Mouse (Mus musculus) kidney, postnatal 10 days (tissue): ENCODE measurements at regions not wholly inside any gene's neighbourhood (a gene's known extent, or its start where the extent isn't known, plus 50 kb on each side); places are given as distances from the start of the nearest gene placed in this dataset.

Experiments used
- DNase-seq: peaks from one replicate; pipeline ENCODE4 v3.0.0; 2021; ENCODE audit warnings: mixed read lengths

DNA sequence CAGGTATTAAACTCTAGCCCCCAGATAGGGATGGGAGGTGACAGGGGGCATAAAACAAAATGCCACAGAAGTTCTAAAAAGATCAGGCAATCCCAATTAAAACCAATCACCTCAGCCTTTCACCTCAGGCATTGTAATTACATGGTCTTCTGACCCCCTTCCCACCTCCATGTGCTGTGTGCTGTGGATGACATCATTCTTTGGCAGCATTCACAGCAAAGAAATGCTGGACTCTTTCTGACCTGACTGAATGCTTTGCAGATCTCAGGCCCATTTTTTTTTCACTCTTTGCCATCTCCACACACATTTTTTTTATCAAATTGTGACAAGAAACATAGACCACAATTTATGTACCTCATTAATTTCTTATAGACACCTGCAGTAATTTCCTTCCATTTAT, 659.1 kb downstream of the Inhba start:
- no peak for DNase-seq

DNA sequence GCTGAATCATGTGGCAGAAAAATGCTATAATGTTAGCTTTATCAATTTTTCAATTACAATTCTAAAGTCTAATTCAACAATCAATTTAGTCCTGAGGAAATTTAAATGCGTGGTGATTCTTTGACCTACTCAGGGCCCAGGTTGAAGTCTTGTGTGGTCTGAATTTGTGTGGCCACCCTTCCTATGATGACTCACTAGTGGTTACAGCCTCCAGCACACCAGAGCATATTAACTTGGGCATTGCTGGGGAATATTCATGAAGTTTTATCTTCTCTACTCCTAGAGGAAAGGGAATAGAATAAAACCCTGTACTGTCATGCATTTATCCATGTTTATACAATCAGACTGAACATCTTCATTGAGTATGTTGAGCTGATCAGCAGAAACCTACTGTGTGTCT, 665.2 kb downstream of the Inhba start:
- no peak for DNase-seq

DNA sequence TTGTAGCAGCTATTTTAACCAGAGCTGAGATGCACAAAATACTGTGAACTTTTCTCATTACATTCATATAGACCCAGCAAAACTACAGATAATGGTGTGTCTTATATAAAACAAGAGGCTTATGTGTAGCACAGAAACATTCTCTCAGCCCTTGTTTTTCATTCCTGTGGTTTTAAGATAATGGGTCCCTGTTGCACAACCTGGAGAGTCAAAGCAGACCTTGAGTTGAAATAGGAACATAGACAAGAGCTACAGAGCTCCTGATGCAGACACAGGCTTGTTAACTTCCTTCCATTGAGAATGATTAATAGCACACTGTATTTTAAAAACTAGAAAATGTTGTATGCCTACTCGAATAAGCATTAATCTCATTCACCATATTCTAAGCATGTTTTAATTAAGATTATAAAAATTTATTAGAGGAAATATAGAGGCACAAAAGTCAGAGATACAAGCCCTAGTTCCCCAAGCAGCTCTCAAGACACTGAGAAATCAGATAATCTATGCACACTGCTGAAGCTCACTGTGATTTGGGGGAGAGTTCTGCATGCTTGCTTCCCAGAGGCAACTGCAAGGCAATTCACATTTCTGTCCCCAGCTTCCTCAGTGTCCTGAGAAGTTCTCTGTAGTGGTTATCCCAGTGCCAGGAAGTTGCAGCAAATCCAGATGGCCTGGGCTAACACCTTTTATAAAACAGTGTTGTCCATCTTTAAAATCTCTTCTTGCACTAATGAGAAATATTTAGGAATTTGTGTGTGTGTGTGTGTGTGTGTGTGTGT, 666.8 kb downstream of the Inhba start:
- DNase-seq, result no peak

DNA sequence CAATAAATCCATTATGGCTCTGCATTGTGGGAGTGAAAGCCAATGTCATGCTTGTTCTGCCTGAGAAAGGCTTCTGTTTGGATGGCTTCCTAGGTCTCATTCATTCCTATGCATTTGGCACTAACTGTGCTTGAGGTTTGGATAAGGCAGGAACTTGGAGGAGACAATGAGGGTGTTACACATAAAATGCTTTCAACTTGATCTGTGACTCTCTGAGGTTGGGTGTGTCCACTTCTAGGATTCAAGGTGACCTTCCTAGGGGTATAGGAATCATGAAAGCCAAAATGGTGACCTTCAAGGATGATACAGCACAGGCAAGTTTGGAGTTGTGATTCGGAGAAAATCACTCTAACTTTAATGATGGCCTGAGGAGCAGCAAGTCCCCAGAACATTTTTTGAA, 682.5 kb downstream of the Inhba start:
- no peak for DNase-seq

DNA sequence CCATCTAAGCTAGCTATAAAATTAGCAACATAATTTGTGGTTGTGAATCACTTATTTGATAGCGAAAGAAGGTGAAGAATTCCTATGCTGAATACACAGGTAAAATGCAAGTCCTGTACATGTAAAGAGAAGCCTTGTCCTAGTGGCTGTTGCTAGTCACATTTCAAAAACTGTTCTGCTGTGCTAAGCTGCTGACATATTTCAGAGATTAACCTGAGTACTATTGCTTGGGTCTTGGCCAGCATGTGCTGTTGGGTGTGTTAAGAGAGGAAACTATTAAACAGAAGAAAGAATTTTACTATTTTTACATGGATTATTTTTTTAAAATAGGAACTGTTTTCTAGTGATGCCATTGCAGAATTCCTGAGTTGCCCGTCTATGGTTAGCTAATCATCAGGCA, 689.3 kb downstream of the Inhba start:
- DNase-seq, result no peak

DNA sequence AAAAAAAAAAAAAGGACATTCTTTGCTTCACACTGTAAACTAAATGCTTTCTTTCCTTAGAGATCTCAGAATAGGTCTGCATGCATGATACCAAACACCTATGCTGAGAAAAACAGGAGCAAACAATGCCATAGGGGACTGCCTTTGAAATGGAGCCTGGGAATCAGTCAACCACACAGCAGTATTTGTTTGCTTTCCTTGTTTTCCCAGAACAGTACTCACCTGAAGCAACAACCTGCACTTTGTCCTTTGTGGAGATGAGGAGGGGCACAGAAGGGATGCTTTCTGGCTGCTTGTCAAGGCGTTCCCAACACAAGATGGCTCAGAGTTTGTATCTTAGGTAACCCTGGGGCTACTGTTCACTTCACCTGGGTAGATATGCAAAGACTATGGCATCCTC, 690.5 kb downstream of the Inhba start:
- no peak for DNase-seq

DNA sequence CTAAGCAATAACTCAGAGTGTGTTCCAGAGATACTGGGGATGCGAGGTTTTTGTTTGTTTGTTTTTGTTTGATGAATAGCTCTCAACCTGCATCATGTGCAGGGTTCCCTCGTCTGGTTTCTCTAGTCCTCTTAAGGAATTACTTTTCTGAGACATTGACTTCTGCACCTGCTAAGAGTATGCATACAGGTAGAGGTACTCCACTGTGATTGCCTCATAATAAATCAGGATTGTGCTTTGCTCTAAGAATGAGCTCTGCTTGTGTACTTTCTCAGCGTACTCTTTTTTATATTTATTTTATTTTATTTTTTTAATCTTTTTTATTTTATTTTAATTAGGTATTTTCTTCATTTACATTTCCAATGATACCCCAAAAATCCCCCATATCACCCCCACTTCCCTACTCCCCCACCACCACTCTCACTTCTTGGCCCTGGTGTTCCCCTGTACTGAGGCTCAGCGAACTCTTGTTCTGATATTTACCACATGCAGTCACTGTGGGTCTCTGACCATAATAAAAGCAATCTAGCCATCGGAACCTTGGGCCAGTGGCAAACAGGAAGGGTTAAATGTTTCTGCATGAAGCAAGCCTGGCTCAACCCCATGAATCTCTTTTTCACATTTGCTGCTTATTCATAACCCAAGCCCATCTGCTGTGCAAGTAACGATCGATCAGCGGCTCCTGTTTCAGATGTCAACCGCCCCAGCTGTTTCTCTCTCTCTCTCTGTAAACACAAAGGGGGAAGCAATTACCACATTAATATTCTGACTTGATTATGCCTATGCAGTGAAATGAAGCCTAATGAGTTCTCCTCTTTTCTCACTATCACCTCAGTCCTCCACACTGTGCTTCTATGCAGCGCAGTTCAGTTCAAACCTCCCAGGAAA, 693.8 kb downstream of the Inhba start:
- no peak for DNase-seq

DNA sequence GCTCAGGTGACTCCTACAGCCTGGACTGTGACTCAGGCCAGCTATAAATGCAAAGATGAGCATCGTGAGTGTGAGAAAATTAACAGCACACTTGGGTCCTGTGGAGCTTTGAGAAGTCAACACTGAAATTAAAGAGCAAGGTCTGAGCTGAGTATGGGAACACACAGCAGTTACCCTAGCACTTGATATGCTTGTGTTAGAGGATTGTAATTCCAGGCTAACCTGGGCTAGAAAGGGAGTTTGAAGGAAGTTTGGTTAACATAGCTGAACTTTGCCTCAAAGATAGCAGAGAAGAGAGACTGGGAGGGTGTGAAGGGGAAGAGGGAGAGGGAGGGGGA, 694.4 kb downstream of the Inhba start:
- no peak for DNase-seq

DNA sequence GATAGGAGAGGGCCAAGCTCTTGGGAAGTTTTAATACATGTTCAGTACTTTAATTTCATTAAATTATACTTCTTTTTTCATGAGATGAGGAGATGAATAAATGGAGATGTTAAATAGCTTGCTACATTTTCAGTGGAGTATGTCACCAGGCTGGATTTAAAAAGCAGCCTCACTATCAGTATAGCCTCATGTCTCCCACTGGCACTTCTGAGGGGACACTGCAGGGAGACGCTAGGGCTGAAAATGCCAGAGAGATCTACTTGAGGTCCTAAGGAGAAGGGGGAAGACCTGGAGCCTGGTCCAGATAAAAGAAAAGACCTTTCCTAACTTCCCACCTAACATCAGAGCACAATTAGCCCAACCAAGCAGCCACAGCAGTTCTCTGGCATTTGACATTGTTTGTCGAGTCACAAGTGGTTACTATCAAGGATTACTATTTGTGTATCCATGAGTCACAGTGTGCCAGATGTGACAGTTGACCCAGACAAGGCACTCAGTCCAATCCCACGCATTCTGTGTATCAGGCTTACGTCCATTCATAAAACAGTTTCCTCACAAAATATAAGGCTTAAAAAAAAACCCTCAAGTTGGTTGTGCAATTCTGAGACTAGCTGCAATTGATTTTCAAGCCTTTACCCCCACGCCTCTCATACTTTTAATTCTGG, 703.8 kb downstream of the Inhba start:
- peak; percentile 9 for DNase-seq

DNA sequence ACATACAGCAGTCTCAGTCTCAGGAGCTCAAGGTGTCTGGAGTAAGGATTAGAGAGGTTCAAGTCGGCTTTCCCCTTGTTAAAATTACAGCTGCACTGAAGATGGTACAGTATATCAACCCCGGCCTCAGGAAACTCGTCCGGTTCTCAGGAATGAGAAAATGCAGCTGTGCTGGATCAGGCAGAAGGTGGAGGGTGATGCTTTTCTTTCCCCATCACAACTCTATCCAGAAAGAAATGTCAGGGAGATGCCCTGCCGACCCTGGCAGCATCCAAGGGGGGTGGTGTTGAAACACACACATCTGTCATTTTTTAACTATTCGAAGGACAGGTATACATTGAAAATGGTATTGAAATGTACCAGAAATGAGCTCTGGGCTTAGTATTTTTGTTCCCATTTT, 704.7 kb downstream of the Inhba start:
- DNase-seq, result no peak

DNA sequence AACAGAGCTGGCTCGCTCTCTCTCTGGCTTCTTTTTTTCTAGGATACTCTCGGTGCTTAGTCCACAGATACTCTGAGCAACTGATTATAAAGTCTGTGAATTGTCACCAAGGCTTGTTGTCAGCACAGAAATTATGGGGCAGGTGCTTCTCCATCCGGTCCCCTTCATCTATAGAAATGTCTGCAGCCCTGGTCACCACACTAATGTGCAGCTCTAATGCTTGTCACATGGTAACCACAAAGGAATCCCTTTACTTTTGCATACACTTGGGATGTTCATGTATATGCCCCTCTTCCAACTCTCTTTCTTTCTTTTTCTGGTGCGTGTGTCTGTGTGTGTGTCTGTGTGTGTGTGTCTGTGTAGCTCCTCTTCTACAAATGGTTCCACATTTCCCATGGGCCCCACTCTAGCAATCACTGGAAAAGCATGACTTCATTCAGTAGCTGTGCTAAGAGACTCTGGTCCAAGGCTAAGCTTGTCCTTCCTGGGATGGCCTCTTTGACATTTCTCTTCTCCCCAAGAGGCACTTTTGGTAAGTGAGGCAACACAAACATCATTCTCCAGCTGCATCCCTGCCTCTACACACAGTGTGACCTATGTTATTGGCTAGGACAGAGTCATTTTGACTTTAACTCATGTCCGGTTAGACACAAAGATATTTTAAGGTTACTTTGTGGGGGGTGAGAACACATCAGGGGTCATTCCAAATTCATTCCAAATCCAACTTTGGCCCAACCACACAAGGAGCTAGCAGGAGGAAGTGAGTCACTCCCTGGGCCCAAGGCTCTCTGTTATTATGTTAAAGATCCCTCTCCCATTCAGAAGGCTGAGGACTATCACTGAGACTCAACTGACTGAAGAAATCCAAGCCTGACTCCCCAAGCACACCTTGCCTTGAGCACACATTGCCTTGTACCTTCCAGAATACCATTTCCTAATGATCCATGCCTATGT, 705.4 kb downstream of the Inhba start:
- no peak for DNase-seq

DNA sequence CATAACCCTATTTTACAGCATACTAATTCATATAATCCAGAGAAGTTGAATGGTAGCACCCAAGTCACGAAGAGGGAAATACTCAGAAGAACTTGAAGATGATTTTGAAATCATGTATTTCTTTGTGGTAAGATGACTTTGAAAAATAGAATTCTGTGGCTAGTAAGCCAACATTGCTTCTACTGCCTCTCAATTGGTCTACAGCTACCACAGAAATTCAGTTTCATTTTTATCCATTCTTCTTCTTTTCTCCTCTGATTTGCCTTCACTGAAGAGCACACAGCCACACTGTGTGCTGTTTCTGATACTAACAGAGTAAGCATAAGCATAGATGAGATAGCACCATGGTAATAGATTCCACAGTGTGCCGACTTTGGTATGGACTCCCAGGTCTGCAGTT, 708.4 kb downstream of the Inhba start:
- DNase-seq, result no peak

DNA sequence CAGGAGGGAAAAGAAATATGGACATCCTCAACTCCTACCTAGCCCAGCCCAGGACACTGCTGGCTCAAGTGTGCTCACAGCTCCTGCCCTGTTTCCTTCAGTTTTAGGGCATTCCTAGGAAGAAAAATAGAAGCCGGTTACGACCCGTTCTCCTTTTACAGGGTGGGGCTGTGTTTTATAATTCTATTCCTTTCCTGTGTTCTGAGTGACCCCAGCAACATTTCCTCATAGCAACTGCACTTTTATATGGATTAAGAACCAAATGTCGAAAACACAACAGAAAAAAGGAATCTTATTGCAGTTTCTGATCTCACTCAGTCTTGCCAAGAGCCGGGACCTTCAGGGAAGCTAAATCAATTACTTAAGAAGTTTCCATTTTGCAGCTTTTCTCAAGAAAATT, 713.7 kb downstream of the Inhba start:
- no peak for DNase-seq

DNA sequence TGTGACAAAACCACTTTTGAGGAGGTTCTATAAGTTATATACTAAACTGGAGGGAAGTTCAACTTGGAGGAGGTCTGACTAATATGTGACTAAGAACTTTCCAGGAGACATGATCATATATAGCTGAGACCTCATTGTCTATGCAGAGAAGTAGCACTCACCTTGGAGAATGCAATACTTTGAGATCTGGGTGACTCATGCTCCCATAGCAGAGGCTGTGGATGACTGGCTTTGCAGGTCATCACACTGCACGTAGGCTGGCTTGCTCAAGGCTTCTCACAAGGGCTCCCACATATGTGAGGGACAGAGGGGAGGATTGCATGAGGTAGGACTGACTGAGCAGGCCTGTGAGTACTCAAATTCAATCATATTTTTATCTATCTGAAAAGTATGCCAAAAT, 726.7 kb downstream of the Inhba start:
- DNase-seq, result no peak

DNA sequence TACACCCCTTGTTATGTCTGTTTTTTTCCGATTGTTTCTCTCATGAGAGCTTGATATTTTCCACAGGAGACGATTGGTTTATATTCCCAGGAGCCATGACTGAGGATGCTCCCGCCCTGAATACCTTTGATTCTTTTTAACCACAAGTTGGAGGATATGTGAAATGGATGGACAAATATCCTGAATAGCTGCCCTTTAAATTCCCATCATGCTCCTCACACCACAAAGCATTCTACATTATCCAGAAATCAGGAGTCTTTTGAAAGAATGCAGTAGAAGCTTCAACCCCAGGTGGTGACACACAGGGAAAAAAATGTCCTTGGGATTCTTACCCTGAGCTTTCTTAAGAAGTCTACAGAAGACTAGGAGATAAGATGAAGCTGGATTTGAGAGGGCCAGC, 727.9 kb downstream of the Inhba start:
- DNase-seq, result no peak

DNA sequence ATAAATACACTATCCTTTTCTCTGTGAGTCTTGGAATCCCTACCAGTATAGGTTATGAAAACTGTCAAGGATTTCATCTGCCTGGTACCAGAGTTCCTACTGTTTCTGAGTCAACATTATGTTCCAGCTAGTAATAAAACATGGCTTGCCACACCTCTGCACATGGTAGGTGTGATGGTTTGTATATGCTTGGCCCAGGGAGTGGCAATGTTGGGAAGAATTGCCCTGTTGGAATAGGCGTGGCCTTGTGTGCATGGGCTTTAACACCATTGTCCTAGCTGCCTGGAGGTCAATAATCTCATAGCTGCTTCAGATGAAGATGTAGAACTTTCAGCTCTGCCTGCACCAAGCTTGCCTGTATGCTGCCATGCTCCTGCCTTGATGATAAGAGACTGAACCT, 732.6 kb downstream of the Inhba start:
- no peak for DNase-seq

DNA sequence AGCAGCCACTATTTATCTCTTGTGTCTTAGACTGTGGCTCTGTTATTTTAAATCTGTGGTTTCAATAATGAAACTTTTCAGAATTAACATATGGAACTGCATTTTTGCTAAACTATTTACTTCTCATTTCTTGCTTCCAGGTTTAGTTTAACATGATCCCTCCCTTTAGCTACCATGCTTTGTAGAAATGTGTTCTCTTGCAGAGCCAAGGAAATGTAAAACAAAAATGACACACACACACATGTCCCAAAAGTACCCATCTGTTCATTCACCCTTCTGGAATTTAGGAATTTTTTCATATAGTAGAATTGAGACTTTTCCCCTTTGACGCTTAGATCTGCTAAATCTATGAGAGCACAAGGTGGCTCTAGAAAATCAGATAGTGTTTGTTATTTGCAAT, 734.0 kb downstream of the Inhba start:
- DNase-seq, result no peak

DNA sequence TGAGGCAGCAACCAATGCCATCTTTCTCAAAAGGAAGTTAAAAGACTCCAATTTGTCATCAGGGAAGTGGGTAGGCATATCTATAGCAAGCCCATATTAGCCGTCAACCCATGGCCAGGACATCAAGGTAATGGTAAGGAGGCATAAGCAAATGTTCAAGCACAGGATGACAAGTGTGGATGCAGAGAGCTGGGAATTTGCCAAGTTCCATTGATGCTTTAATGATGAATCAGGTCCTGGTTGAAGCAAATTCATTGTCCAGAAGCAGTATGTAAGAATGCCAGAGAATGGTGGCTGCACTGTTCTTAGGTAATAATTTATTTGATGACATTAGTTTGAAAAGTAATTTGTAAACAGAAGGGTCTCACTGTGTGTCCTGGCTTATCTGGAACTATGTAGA, 734.8 kb downstream of the Inhba start:
- DNase-seq, result no peak

DNA sequence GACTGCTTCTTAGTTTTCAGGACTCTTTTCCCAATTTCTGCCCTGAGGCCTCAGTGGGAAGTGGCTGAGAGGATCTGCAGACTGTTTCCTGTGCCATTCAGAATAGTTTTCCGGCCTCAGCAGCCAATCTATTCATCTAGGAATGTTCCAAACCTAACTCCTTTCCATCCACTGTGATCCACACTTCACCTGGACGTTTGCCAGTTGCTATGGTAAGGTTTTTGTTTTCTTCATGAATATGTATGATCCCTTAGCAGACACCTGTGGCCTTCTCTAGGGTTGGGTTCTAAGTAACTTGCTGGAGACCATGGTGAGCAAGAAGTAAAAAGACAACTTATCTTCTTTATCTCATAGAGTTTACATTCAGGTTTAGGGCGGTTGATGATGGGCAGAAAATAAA, 744.6 kb downstream of the Inhba start:
- peak; percentile 13 for DNase-seq

DNA sequence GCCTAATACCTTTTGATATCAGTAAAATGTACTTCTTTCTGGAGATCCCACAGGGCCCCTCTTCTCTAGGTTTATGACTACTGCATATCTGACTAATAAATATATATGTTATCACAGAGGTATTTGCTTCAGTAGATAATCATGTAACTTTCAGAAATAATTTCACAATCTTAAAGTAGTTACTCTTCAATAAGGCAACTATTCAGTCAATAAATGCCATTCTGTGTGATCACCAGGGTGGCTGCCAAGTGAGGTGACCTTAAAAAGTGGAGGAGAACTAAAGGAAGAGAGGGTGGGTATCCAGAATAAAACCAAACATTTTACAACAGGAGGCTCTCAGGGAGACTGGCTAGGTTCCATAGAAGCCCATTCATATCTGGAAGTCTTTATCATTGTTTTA, 748.4 kb downstream of the Inhba start:
- no peak for DNase-seq

DNA sequence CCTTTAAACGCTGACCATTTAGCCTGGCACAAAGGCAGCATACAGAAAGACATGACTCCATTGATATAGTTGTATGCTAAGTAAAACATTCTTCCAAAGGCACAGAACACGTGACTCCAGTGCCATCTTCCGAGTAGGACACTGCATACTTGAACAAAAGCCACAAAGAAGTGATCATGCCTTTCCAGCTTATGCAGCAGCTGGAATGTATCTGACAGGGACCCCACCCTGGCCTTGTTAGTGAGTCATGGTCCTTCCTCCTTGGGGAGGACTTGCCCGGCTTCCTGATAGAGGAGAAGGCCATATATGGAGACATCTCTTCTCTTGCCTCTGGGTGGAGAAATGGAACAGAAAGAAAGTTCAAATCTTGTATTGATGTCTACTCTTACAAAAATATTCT, 749.8 kb downstream of the Inhba start:
- DNase-seq, result peak; percentile 31

DNA sequence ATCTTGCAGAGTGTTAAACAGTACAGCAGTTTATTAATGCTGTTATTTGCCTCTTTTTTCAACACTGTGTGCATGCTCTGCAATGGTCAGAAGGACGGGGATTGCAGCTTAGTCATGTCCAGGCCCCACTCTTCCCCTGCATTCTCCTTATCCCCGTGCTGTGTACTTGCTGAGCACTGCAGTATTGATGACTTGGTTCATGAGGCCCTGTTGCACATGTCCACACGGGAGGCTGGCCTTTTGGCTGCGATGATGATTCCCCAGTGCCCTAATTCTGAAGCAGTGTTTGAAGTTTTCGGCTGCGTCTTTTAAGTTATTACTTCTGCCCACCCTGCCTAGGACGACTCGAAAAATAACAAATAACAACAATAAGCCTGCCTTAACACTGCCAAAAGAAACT, 750.7 kb downstream of the Inhba start:
- no peak for DNase-seq
